Mouse (Mus musculus): ENCODE results near the gene Zfp827. TPM values are rescaled to one million over a fixed set of nuclear protein-coding genes. Genes with fewer than 3 reads are reported as not detected.
"Not testable (repeated sequence)": the region's sequence is repeated elsewhere in the genome, so short reads cannot be mapped to it uniquely, and the experiment has no call there.

Zfp827 gene
- polyA plus RNA-seq, 1 experiment from 2014 or later, result 13.0 TPM

DNA sequence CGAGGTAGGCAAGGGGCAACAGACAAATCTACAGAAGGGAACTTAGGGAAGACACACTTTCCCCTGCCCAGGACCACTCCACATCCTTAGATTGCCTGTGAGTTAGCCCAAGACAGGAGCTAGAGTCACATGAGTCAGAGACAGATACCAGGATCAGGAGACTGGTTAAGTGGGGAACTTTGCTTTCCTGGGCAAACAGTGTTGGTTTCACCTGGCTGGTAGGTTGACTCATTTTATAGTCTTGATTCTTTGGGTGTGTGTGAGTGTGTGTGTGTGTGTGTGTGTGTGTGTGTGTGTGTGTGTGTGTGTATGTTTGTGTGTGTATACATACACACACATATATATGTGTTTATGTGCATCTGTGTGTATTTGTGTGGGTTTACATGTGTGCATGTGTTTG is 93.4 kb downstream of the Zfp827 start:
- no peak overlapping the region for H3K4me2 ChIP-seq (replicated peaks)
- H3K9me3 ChIP-seq, result no peaks in the 10 kb centered on the region
- H3K9ac ChIP-seq (replicated peaks), result no peak overlapping the region
- H3K4me1 ChIP-seq, result no peaks in the 10 kb centered on the region
- peaks cover 58% of the 10 kb centered on the region for H3K36me3 ChIP-seq
- no peak for ATAC-seq (ENCODE audit: low FRiP score, low read depth)
- WGBS, result 89% methylated on average over 1 of the region's 1 CpGs
- no peak overlapping the region for H3K27ac ChIP-seq (replicated peaks)
- H3K4me3 ChIP-seq, result no peak overlapping the region
- no peaks in the 10 kb centered on the region for H3K27me3 ChIP-seq

DNA sequence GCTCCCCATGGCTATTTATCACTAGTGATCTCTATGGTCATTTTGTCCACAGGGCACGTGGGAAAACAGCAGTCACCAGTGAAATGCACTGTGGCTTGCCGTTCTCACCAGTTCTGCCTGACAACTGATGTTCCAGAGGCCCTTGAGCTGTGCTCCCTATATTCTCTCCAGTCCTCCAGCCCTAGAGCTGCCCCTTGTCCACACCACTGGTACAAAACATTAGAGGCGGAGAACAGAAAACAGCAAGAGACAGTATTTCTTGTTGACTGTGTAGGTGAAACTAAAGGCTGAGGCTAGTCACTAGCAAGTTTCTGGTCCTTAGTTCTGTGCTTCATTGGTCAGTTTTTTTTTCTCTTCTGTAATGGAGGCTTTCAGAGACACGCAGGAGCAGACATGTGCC is 96.0 kb downstream of the Zfp827 start:
- Histone ChIP-seq H3K27ac (replicated peaks) (no peak overlapping the region), H3K27me3 (no peaks in the 10 kb centered on the region), H3K4me2 (replicated peaks) (no peak overlapping the region), H3K36me3 (peaks cover 51% of the 10 kb centered on the region), H3K9me3 (no peaks in the 10 kb centered on the region), H3K4me1 (no peaks in the 10 kb centered on the region), H3K4me3 (no peak overlapping the region), H3K9ac (replicated peaks) (no peak overlapping the region)
- no peak for ATAC-seq (ENCODE audit: low FRiP score, low read depth)
- WGBS, result 94% methylated on average over 4 of the region's 4 CpGs

DNA sequence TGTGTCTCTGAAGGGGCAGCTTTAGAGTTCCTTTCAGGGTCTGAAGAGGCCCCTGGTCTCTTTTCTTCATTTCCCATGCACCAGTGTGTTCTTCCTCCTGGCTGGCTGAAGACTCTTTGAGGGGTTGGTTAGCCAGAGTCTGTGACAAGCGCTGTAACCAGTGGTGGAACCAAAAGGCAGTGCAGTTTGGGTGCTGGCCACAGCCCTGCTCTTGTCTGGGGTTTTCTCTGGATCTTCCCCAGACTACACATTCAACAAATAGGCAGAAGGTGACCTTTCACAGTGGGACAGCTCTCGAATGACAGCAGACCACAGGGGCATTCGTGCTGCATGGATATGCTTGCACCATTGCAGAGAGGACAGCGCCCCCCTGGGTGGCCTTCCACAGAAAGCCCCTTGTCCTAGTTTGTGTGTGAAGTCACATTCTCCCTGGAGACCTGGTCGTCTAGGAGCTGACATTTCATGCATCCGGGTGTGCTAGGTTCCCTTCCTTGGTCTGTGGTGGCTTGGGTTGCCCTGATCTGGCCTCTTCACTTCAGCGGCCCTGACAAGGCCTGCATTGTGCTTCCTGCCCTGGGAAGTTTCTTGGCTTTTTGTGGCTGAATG is 99.1 kb downstream of the Zfp827 start:
- no peak for ATAC-seq (ENCODE audit: low FRiP score, low read depth)
- Histone ChIP-seq H3K9me3 (no peaks in the 10 kb centered on the region), H3K4me3 (no peak overlapping the region), H3K27ac (replicated peaks) (no peak overlapping the region), H3K4me2 (replicated peaks) (no peak overlapping the region), H3K36me3 (peaks cover 47% of the 10 kb centered on the region), H3K27me3 (no peaks in the 10 kb centered on the region), H3K4me1 (no peaks in the 10 kb centered on the region), H3K9ac (replicated peaks) (no peak overlapping the region)
- WGBS, result 62% methylated on average over 7 of the region's 7 CpGs

DNA sequence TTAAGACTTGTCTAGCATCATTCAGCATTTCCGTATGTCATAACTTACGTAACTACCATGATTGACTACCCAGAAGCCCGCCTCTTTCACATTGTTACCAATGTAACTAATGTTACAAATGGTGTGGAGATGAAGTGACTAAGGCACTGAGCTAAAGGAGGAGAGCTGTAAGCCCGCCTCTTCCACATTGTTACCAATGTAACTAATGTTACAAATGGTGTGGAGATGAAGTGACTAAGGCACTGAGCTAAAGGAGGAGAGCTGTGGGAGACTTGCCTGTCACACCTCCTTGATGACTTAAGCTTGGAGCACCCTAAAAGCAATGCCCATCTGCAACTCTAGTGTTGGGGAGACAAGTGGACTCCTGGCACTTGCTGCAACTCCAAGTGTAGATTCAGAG is 100.3 kb downstream of the Zfp827 start:
- H3K4me3 ChIP-seq; H3K4me1 ChIP-seq; H3K9me3 ChIP-seq; H3K27me3 ChIP-seq; H3K27ac ChIP-seq (replicated peaks); H3K4me2 ChIP-seq (replicated peaks); H3K9ac ChIP-seq (replicated peaks); ATAC-seq (ENCODE audit: low FRiP score, low read depth): not testable (repeated sequence)
- peaks cover 48% of the 10 kb centered on the region for H3K36me3 ChIP-seq
- 97% methylated on average over 4 of the region's 4 CpGs for WGBS

DNA sequence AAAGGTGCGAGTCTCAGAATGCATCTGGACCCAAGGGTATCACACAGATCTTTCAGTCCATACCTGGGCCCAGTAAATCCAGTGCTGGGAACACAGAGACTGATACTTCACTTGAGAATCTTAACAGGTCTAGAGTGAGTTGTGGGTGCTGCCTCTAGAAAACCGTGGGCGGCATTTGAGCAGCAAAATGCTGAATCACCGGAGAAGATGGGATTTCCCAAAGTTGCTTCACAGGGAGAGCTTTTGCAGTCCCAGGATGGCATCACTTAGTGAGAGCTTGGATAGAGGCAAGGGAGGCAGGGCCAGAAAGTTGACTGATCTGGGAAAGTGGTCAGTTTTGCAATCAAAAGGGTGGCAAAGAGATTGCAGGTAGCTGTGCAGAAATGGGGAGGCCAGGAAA is 111.4 kb downstream of the Zfp827 start:
- peaks cover 72% of the 10 kb centered on the region for H3K36me3 ChIP-seq
- WGBS, result 97% methylated on average over 4 of the region's 4 CpGs
- ATAC-seq (ENCODE audit: low FRiP score, low read depth), result no peak

DNA sequence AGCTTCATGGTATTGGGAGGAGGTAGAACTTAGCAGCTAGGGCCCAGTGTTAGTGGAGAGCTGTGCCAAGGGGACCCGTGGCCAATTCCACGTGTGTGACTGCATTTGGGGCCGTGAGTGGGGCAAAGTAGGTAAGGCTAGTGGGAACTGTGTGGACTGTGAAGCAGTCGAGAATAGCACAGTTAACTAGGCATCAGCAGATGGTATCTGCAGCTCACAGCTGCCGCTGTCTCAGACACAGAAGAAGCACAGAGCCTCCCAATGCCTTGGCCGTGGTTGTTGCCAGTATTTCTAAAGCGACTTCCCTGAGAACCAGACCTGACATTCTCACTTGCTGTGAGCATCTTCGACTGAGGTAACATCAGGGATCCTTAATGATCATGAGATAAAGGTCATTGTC is 112.7 kb downstream of the Zfp827 start:
- H3K27me3 ChIP-seq, result no peaks in the 10 kb centered on the region

More for the DNA sequence above, 111.4 kb downstream of the Zfp827 start:
- H3K9me3 ChIP-seq, result no peaks in the 10 kb centered on the region
- H3K27me3 ChIP-seq, result no peaks in the 10 kb centered on the region
- H3K27ac ChIP-seq (replicated peaks), result no peak overlapping the region
- H3K4me1 ChIP-seq, result no peaks in the 10 kb centered on the region
- no peak overlapping the region for H3K9ac ChIP-seq (replicated peaks)
- no peak overlapping the region for H3K4me2 ChIP-seq (replicated peaks)
- no peak overlapping the region for H3K4me3 ChIP-seq

DNA sequence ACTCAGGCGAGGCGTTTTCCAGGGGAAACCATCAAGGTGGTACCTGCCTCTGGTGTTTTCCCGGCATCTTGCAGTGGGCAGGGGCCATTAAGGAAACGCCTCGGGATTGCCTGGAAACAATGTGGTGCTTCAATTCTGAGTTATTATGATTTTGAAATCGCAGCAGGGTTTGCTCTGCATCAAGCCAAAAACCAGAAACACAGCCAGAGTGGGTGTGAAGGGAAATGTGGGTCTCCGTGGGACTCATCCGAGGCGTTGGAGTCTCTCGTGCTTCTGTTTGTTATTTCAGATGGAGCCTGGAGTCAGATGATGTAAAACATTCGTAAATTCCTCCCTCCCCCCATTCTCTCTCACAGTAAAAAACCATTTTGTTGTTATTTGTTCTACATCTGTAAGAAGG is 113.4 kb downstream of the Zfp827 start:
- Histone ChIP-seq H3K36me3 (peaks cover 63% of the 10 kb centered on the region), H3K27ac (replicated peaks) (no peak overlapping the region), H3K4me3 (no peak overlapping the region), H3K4me2 (replicated peaks) (no peak overlapping the region), H3K9me3 (no peaks in the 10 kb centered on the region), H3K4me1 (no peaks in the 10 kb centered on the region), H3K9ac (replicated peaks) (no peak overlapping the region), H3K27me3 (no peaks in the 10 kb centered on the region)
- 89% methylated on average over 11 of the region's 11 CpGs for WGBS
- no peak for ATAC-seq (ENCODE audit: low FRiP score, low read depth)

More for the DNA sequence above, 112.7 kb downstream of the Zfp827 start:
- WGBS, result 89% methylated on average over 8 of the region's 8 CpGs
- no peak for ATAC-seq (ENCODE audit: low FRiP score, low read depth)
- H3K4me1 ChIP-seq, result no peaks in the 10 kb centered on the region
- H3K9me3 ChIP-seq, result no peaks in the 10 kb centered on the region
- H3K9ac ChIP-seq (replicated peaks), result no peak overlapping the region
- no peak overlapping the region for H3K4me2 ChIP-seq (replicated peaks)
- H3K27ac ChIP-seq (replicated peaks), result no peak overlapping the region
- no peak overlapping the region for H3K4me3 ChIP-seq
- peaks cover 69% of the 10 kb centered on the region for H3K36me3 ChIP-seq

DNA sequence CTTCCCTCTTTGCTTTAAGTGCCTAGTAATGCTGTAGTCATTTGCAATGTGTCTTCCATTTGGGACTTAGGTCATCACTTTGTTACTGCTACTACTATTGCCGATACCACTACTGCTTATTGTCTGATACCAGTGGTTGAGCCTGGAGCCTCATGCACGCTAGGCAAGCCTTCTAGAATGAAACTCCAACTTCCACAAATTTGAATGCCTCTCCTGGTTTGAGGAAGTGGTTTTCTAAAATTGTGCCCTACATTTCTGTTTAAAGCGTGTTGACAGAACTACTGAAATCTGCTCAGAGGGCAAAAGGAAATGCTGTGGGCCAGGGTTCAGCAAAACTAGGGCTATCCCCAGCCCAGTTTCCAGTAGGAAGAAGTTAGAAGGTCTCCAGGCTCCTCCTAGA is 115.5 kb downstream of the Zfp827 start:
- Histone ChIP-seq H3K9ac (replicated peaks) (no peak overlapping the region), H3K4me3 (no peak overlapping the region), H3K4me1 (no peaks in the 10 kb centered on the region), H3K4me2 (replicated peaks) (no peak overlapping the region), H3K36me3 (peaks cover 50% of the 10 kb centered on the region), H3K27me3 (no peaks in the 10 kb centered on the region), H3K9me3 (no peaks in the 10 kb centered on the region), H3K27ac (replicated peaks) (no peak overlapping the region)
- no peak for ATAC-seq (ENCODE audit: low FRiP score, low read depth)
- 97% methylated on average over 3 of the region's 3 CpGs for WGBS

DNA sequence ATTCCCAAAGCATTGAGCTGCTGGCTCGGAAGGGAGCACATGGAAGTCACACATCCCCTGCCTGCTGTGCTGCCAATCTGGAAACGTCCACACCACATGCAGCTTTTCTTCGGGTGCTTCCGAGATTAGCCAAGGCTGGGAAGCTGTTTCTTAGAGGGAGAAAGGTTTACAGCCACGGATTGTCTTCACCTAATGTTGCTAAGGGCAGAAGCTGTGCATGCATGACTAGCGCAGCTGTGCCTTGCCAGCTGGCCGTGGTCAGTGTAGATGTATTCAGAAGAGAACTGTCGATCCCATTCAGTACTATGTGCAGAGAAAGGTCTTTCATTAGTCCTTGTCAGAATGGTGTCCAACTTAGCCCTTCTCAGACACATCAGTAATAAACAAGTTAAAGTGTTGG is 117.0 kb downstream of the Zfp827 start:
- peaks cover 45% of the 10 kb centered on the region for H3K36me3 ChIP-seq
- no peaks in the 10 kb centered on the region for H3K9me3 ChIP-seq
- no peak overlapping the region for H3K4me2 ChIP-seq (replicated peaks)
- H3K4me3 ChIP-seq, result no peak overlapping the region
- no peak overlapping the region for H3K27ac ChIP-seq (replicated peaks)
- no peaks in the 10 kb centered on the region for H3K4me1 ChIP-seq
- H3K9ac ChIP-seq (replicated peaks), result no peak overlapping the region
- 82% methylated on average over 8 of the region's 8 CpGs for WGBS
- no peaks in the 10 kb centered on the region for H3K27me3 ChIP-seq
- no peak for ATAC-seq (ENCODE audit: low FRiP score, low read depth)

DNA sequence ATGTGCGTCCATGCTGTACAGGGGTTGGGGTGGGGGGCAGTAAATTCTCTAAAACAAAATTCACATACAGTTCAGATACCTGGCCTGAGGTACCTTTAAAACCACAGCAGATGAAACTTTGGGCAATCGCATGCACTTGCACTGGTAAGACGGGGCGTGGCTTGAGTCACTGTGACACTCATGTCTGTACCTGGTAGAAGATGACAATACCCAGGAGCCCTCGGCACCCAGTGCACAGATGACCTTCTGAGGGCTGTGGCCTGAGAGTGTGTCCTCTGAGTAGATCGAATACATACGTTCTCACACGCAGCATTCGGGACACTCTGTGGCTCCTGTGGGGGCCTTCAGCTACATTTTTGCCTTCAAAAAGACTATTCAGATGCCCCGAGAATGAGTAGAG is 117.4 kb downstream of the Zfp827 start:
- H3K9ac ChIP-seq (replicated peaks), result no peak overlapping the region
- H3K36me3 ChIP-seq, result peaks cover 44% of the 10 kb centered on the region

DNA sequence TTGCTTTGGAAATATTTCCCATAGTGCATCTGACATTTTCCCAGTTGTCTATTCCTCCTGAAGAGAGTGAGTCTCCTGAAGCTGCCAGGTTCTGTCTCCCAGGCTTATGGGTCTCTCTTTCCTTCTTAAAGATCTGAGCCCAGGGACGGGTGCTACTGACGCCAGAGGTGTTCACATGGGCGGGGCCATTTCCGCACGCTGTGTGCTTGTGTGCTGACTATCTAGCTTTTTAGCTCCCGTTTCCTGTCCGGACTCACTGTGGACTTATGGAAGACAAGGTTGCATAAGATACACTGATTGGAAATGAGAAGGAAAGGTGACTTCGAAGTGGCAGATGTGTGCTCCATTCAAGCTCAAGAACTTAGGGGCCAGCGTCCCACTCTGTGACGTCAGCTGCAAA is 120.6 kb downstream of the Zfp827 start:
- Histone ChIP-seq H3K27ac (replicated peaks) (no peak overlapping the region), H3K36me3 (peaks cover 32% of the 10 kb centered on the region), H3K27me3 (no peaks in the 10 kb centered on the region), H3K9me3 (no peaks in the 10 kb centered on the region), H3K4me1 (no peaks in the 10 kb centered on the region), H3K4me2 (replicated peaks) (no peak overlapping the region), H3K9ac (replicated peaks) (no peak overlapping the region), H3K4me3 (no peak overlapping the region)
- WGBS, result 93% methylated on average over 10 of the region's 10 CpGs
- no peak for ATAC-seq (ENCODE audit: low FRiP score, low read depth)

More for the DNA sequence above, 117.4 kb downstream of the Zfp827 start:
- no peak for ATAC-seq (ENCODE audit: low FRiP score, low read depth)
- Histone ChIP-seq H3K4me1 (no peaks in the 10 kb centered on the region), H3K27ac (replicated peaks) (no peak overlapping the region), H3K4me2 (replicated peaks) (no peak overlapping the region), H3K4me3 (no peak overlapping the region), H3K27me3 (no peaks in the 10 kb centered on the region), H3K9me3 (no peaks in the 10 kb centered on the region)
- 94% methylated on average over 10 of the region's 10 CpGs for WGBS

DNA sequence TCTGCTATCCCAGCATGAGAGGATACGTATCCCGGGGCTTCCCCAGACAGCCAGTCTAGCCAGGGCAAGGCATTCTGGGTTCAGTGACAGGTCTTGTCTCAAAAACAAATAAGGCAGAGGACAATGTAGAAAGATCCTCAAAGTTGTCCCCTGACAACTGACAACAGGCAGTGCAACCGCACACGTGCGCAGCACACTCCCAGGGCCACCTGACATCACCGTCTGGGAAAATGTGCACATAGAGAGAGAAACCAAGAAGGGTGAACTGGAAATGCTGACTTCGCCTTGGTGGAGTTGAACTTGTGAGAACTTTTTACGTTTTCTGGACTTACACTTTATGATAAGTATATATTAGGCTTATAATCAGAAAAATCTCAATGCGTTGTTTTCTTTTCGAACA is 121.6 kb downstream of the Zfp827 start:
- no peak for ATAC-seq (ENCODE audit: low FRiP score, low read depth)
- WGBS, result 94% methylated on average over 10 of the region's 10 CpGs
- H3K4me2 ChIP-seq (replicated peaks), result no peak overlapping the region
- no peak overlapping the region for H3K4me3 ChIP-seq
- H3K27me3 ChIP-seq, result no peaks in the 10 kb centered on the region
- H3K27ac ChIP-seq (replicated peaks), result no peak overlapping the region
- H3K4me1 ChIP-seq, result no peaks in the 10 kb centered on the region
- peaks cover 31% of the 10 kb centered on the region for H3K36me3 ChIP-seq
- H3K9ac ChIP-seq (replicated peaks), result no peak overlapping the region
- no peaks in the 10 kb centered on the region for H3K9me3 ChIP-seq

DNA sequence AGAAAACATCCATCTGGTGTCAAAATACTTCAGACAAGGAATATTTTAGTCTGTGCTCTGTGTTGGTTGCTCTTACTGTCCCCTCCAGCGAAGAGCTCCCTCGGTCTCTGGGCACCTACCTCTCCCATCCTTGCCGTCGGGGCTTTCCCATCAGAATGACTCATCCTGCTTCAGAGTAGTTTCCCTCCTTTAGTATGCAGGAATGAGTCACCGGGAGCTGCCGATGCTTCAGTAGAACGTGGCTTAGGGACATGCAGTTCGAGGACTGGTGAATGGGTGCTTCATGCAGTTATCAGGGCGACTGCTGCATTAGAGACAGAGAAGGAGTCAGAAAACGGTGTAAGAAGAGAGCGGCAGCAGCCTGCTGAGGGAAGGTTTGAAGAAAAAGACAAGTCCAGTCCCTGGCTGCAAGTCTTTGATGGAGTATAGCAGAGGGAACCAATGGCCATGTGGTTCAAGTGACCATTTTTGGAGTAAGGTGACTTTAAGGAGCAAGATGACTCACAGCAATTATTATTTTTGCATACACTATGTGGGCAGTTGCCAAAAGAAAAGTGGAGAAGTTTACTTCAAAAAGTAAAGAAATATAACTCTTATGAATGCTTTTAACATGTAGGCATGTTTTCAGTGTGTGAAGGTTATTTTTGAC is 122.4 kb downstream of the Zfp827 start:
- peaks cover 33% of the 10 kb centered on the region for H3K36me3 ChIP-seq
- no peak overlapping the region for H3K4me2 ChIP-seq (replicated peaks)
- WGBS, result 90% methylated on average over 11 of the region's 11 CpGs
- H3K9me3 ChIP-seq, result no peaks in the 10 kb centered on the region
- H3K4me3 ChIP-seq, result no peak overlapping the region
- no peaks in the 10 kb centered on the region for H3K4me1 ChIP-seq
- no peaks in the 10 kb centered on the region for H3K27me3 ChIP-seq
- H3K9ac ChIP-seq (replicated peaks), result no peak overlapping the region
- H3K27ac ChIP-seq (replicated peaks), result no peak overlapping the region
- ATAC-seq (ENCODE audit: low FRiP score, low read depth), result no peak
